Mouse (Mus musculus) granulocyte monocyte progenitor cell, adult 5-6 weeks (primary cell): Measurements from ENCODE around the gene Fam81b. TPM values are rescaled to one million over a fixed set of nuclear protein-coding genes. Genes with fewer than 3 reads are reported as not detected.
"Not testable (repeated sequence)": the region's sequence is repeated elsewhere in the genome, so short reads cannot be mapped to it uniquely, and the experiment has no call there.

Source experiments
- ATAC-seq: replicated peaks from 2 replicates; pipeline ENCODE4 v1.8.0; 2016; ENCODE audit warnings: mild to moderate bottlenecking, moderate TSS enrichment, inconsistent platforms; ENCODE audit not compliant: poor library complexity, severe bottlenecking
- total RNA-seq, 2 experiments: library from RNA; stranded (forward) in 1 of 2; stranded (reverse) in 1 of 2; fragments of 200-712, 200-1000 nt in 1 of 2; fragments of >200 nt in 1 of 2; fragmentation: Nextera tagmentation in 1 of 2; gene quantifications; 2 replicates each; pipeline ENCODE4 v1.2.3; 2014 to 2017

The Fam81b gene
- not detected in 2 replicates for total RNA-seq (2014; fragmentation: Nextera tagmentation)
- total RNA-seq (2017): not detected in 2 replicates

DNA sequence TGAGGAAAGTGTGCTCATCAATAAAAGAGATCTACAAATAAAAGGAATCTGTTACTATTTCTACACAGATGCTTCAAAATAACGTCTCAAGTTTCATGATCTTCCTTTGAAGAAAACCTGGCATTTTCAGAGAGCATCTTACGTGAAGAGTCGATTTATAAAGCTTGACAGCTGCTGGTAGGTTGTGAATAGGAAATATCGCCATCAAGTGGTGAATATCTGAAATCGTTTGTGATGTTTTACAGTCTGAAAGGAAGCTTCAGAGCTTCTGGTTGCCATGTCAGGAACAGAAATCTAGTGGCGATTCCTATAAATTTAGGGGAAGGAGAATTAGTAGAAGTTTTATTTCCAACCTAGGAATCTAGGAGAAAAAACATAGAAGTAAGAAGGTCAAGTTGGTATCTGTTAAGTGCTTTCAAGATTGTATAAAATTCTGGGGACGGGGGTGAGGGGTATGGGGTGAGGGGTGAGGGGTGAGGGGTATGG lies at the start of gene Fam81b:
Gene Fam81b, minus strand, starts transcription at position 436 of the 486 bp plus-strand sequence.
- peak; percentile 69 for ATAC-seq

DNA sequence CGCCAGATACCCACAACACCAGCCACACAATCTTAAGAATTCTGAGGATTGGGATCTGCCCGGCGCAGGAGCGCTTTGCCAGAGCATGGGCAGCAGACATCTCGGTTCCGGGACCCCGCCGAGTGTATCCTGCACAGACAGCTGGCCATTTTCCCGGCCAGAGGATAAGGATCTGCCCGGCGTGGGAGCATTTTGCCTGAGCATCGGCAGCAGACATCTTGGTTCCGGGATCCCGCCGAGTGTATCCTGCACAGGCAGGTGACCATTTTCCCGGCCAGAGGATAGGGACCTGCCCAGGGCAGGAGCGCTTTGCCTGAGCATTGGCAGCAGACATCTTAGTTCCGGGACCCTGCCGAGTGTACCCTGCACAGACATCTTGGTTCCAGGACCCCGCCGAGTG lies 41.1 kb upstream of the Fam81b start:
- ATAC-seq: not testable (repeated sequence)

- no peak for ATAC-seq
Observed at GRCm38 (mm10) chr13:76318635-76319034, 13.8 kb upstream of the Fam81b start.

DNA sequence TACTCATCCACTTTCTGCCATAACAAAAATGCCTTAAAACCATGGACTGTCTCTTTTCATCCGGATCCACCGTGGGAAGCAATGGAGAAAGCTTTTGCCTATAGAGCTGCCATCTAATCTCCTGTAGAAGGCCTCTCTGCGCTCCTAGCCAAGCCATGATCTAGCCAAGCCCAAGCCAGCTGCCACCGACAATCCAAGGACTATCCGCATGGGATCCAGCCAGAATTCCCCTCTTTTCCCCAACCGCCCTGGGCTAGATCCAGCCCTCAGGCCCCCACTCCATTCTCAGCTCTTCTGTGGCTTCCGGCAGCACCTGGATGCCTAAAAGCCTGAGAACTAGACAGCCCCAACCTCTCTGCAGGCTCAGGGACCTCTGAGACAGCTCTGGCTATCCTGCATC lies 6.7 kb upstream of the Fam81b start:
- no peak for ATAC-seq

GRCm38 (mm10) chr13:76308811-76309210 lies 3.9 kb upstream of the Fam81b start:
- no peak for ATAC-seq

DNA sequence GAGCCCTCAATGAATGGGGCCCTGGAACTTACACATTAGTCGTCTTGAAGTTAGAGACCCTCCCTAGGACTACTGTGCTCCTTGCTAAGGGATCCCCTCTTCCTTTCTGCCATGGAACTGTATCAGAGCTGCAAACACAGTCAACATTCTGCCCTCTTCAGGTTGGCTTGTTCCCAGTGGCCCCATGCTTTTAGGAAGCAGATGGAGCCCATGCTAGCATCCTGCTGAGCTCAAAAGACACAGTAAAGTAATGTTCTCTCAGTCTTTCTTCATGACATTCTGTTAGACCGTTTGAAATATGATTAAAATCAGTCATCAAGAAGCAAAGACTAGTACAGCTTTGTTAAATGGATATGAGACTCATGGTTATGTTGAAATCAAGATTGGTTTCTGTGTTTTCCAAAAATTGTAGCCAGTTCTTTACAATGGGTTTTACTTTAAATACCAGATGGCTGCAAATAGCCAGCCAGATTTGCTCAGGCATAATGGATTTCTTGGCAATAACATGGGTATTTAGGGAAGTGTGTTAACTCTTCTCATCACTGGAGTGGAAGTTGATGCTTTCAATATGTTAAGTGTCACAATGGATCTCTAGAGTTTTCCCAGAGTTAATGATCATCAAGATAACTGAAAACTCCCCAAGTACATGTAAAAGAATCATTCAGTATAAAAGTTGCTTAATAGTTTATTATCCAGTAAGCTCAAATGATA lies 938 bp upstream of the Fam81b start:
- ATAC-seq: no peak

GRCm38 (mm10) chr13:76305241-76305640 lies 369 bp upstream of the Fam81b start:
- no peak for ATAC-seq

- no peak for ATAC-seq
Observed at GRCm38 (mm10) chr13:76304201-76304600, 671 bp downstream of the Fam81b start.

GRCm38 (mm10) chr13:76303160-76303559 lies 1.7 kb downstream of the Fam81b start:
- no peak for ATAC-seq

DNA sequence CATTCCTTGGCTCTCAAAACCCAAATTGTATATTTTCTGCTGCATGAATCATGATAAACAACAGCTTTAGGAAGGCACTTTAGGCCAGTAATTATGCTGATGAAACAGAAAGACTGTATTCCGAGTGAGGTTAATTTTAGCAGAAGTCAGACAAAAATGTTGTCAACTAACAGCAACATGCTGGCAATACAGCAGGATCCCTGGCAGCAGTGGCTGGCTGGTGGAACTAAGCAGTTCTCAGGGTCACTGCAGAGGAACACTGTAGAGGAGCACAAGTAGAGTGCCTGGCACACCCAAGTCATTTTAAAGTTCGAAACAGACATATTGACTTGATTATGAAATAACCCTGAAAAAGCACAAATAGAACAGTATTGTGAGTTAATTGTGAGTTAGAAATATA lies 2.8 kb downstream of the Fam81b start:
- no peak for ATAC-seq

GRCm38 (mm10) chr13:76292050-76292449 lies 12.8 kb downstream of the Fam81b start:
- ATAC-seq: no peak

GRCm38 (mm10) chr13:76284597-76284996 lies 20.3 kb downstream of the Fam81b start:
- ATAC-seq: no peak

GRCm38 (mm10) chr13:76264361-76265026 lies 40.4 kb downstream of the Fam81b start:
- no peak for ATAC-seq

DNA sequence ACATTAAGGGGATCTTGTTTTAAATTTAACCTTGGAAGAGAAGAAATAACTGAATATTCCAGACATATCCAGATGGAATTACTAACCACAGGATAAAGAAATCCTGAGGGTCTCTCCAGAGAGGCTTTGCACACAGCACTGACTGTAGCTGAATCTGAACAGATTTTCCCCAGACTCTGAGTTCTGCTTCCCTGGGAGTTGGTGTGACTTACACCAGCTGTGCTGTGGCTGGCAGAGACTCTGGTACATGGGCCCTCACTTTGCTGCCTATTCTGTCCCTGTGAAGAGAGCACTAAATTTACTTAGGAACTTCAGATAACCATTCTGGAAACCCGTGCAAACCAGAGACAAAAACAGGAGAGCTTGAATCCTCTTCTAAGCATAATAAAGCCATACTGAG lies 46.1 kb downstream of the Fam81b start:
- no peak for ATAC-seq

DNA sequence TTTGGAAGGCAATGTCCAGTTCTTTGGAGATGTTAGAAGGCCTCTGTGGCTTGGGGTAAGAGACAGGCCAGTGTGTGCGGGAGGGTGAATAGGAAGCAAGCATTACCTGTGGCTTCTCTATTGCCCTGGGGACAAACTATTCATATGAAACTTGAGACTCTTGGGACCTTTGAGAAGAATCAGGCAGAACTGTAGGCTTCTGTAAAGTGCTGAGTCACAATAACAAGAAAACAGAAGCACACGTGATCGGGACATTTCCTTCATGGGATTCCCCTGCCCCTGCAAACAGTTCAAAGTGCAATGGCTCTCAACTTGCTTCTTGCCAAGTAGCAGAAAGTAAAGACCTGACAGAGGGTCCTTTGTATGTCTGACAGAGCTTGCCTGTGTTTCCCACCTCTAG lies 48.5 kb downstream of the Fam81b start:
- ATAC-seq: peak; percentile 37; the same call in 1 of the 2 replicates

DNA sequence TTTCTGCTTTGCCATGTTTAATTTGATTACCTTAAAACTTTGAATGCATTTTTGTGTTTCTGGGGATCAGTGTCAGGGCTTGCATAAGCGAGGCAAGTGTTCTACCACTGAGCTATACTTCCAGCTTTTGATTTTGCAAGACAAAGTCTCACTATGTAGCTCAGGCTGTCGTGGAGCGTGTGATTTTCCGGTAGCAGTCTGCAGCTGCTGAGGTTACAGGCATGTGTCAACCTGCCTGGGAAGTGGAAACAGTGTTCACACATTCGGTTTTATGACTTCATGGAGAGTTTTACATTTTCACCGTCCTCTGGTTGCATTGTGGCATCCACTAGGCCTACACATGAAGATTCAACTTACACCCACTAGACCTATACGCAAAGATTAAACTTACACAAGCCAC lies 54.8 kb downstream of the Fam81b start:
- ATAC-seq: no peak

DNA sequence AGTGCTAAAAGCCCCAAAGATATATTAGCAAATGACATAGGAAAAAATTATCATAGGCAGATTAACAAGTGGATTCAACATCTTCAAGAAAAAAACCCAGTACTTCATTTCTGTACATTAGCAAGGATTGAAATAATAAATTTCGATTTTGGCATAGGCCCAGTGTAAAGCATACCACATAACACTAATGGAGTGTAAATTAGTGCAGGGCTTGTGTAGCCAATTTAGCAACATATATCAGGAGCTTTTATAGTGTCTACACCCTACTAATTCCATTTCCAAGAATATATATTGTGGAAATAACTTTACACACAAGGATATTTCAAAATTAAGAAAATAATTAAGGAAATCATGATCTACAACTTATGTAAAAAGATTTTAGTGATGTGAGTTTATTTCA lies 55.8 kb downstream of the Fam81b start:
- no peak for ATAC-seq

DNA sequence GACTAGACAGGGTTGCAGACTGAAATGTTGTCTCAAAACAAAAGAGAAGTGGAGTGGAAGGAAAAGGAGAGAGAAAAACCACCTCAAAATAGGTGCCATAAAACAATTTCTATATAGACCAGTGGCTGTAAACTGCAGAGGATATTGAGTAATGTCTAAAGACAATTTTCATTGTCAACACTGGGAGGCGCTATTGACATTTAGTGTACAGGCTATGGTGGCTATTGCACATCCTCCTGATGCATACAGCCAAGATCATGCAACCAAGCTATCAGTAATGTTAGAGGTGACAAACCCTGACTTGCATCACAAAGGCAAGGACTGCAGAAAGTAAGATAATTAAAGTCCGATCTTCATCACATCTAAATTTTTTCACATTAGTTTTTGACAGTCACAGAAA lies 89.5 kb downstream of the Fam81b start:
- ATAC-seq: peak; percentile 75

DNA sequence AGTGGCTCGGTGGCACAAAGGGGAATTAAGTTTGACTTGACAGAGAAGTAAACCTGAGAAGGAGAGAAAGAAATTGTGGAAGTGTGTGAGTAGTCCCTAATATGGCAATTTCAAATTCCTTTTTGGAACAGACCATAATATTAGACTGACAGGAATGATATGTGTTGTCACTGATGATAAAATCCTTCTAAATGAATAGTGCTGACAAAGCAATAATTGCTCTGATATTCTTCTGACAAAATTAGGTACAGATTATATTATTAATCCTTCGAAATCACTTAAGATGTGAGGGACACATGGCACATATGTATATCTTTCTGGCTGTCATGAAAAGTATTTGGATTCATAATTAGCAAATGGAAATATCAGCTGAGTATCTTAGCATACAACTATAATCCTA lies 89.9 kb downstream of the Fam81b start:
- ATAC-seq: no peak

GRCm38 (mm10) chr13:76199943-76200342 lies 104.9 kb downstream of the Fam81b start:
- ATAC-seq: no peak

- peak; percentile 87 for ATAC-seq
Observed at GRCm38 (mm10) chr13:76197297-76197848, 107.5 kb downstream of the Fam81b start.
